Mouse (Mus musculus) telencephalon, adult 2 months (tissue): Measurements from ENCODE around the gene Filip1l.

Experiments
- DNase-seq: peaks from one replicate; pipeline ENCODE4 v3.0.0-alpha.2; 2011; ENCODE audit warnings: low read depth, low spot score

The Filip1l gene

GRCm38 (mm10) chr16:57352751-57353150 is at the start of gene Filip1l:
TSS of gene Filip1l (plus strand) at chr16:57353093.
- no peak for DNase-seq

DNA sequence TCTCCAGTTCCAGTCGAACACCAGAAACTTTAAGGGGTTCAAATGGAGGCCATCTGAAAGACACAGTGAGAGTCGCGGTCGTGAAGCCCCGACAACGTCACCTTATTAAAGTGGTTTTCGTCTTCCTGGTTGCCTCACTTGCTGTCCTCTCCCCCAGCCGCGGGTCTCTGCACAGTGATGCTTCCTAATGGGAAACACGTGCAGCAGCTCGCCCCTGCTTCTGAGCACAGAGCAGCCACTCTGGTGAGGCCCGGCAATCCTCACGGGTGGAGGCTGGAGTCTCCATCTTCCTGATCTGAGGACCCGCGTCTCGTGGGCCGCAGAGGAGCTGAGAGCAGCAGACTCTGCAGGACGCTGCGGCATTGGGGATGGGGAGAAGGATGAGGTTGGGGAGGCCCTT is 49.2 kb upstream of the Filip1l start:
- DNase-seq, result no peak

DNA sequence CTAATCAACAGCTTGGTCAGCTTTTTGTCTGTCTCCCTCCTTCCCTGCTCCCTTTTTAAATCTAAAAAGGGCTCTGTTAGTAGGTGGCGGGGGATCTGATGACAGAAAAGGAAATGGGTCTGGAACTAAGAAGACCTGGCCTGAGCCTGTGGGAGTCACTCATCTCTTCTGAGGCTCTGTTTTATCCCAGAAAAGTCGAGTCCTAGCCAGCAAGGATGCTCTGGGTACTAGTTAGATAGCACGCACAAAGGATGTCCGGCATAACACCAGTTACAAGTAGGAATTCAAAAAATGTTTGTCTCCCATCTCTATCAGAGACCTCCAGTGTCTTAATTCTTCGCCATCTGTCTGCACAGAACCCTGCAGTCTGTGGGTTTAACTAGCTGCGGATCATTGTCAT is 47.4 kb upstream of the Filip1l start:
- DNase-seq, result no peak

DNA sequence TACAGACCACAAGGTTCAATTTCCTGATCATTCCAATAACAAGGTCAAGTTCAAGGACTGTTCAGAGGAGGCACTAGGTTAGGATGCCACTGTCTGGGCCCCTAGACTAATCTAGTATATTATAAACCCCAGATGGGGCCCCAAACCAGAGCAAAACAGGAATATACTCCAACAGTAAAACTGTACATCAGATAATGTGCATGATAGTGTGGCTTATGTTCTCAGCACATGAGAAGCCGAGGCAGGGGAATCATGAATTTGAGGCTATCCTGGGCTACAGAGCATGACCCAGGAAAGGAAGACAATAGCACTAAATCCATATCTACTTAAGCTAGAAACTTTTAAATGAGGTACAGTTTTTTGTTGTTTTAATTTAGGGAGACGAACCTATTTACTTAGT is 40.8 kb upstream of the Filip1l start:
- no peak for DNase-seq

GRCm38 (mm10) chr16:57313487-57313886 is 39.4 kb upstream of the Filip1l start:
- DNase-seq, result no peak

DNA sequence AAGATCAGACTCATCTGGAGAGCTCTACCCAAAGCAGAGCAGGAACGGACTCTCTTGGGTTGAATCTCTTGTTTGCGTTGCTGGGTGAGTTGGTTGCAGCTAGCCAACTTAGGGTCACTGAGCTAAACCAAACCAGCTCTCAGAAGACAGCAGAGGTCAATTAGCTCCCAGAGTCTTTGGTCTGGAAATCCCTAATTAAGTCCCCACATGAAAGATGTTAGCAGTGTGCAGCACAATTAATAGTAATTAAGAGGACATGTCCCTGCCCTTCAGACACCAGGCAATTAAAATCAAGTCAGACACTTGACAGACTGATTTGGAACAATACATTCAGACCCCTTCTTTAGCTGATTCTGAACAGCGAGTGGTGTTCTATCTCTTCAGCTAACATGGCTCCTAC is 38.7 kb upstream of the Filip1l start:
- DNase-seq, result no peak

DNA sequence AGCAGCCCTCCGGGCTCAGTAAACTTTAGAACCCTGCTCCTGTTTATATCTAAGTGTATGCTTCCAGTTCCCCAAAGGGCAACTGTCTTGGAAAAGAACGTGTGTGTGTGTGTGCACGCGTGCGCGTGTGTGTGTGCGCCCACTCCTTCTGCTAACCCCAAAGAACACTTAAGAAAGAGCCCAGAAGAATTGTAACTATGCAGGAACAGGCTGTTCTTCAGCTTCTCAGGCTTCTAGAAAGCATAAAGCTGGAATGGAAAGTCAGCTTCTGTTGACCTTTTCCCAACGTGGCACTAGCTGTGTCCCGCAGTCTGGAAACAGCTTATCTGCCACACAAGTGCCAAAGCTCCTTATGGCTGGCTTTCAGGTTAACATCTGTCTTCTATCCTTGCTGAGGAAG is 37.9 kb upstream of the Filip1l start:
- DNase-seq, result no peak

DNA sequence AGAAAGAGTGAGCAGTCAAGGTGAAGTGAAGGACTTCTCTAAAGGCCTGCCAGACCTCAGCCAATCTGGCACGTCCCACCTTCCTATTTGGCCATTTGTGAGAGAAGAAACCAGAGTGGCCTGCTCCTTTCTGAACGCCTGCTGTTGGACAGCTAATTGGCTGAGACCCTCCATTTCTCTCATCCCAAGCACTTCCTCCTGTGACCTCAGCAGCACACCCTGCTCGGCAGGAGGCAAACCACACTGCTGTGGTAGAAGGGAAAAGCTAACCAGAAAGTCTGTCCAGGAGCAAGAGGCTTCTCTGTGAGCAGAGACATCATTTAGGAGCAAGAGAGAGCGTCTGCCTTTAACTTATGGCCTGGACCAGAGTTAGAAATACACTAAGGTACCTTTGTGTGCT is 35.8 kb upstream of the Filip1l start:
- no peak for DNase-seq

DNA sequence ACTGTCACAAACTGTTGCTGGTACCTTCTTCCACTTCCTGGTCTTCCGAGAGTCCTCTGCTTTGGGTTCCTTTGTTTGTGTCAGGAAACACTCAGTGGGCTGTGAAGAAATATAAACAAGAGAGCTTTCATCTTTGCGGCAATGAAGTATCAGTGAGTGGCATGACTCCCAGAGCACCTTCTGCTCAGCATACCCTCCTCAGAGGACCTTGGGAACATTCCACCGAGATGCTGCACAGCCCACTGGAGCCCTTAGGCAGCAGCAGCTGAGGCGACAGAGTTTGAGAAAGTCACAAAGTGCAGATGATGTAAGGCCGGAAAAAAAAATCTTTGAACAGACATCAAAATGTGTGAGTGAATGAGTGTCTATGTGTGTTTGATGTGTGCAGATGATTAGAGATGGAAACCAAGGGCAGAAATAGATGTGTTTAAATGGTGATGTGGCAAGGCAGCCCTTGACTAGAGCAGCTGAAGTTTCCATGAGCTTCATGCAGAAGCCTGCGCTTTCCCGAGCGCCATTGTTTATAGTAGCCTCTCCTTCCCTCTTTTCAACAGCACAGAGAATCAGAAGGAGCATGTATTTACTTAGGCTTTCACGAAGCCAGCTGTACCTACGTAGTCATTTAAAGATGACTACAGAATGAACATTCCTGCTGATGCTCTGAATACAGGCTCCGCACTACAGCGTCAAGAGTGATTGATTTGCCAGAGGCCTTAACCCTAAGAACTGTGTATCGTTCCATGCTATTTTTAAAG is 34.8 kb upstream of the Filip1l start:
- no peak for DNase-seq

DNA sequence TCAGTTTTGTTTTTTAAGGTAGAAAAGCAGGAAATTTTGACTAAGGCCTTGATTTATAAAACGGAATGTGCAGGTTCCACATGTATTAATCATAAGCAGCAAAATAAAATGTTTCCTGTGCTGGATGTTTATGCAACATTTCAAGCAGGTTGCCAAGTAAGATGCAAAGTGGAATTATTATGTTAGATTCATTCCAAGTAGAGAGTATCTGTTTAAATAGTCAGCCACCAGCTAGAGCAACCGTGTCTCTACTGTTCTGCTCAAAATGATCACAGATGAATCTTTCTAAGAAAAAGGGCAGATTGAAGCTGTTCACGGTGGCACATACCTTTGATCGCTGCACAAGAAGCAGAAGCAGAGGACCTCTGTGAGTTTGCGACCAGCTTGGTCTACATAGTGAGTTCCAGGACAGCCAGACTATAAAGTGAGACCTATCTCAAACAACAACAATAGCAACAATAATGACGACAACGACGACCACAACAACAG is 34.2 kb upstream of the Filip1l start:
- no peak for DNase-seq

DNA sequence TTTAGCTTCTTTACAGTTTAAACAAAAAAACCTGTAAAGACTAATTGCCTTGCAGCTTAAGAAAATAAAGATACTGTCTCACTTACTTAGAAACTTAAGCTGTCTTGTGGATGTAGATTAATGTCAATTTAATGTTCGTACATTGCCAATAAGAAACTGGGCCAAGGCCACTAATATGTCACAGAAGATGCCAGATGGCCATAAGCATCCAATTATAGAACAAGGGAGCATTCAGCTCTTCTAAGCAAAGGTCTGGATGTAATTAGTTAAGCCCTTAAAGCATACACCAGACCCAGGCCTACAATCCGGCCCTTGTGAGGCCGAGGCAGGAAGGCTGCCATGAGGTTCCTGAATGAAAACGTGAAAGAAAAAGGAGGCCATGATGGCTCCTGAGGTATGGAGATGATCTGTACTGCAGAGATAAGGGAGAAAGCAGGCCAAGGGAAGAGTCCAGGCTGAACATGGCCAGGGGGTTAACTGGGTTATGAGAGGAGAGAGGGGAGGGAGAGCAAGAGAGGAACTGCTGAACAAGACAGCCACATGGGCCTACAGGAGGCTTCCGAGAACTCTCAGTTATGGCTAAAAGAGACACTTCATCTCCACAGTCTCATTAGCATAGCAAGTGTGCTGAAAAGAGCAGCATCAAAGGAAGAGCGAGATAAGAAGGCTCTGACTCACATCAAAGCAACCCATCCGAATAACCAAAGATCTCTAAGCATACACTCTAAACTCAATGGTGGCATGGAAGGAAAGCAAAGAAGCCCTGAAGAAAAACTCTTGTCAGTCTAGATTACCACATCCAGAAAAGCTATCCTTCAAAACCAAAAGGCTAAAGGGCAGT is 33.4 kb upstream of the Filip1l start:
- no peak for DNase-seq

DNA sequence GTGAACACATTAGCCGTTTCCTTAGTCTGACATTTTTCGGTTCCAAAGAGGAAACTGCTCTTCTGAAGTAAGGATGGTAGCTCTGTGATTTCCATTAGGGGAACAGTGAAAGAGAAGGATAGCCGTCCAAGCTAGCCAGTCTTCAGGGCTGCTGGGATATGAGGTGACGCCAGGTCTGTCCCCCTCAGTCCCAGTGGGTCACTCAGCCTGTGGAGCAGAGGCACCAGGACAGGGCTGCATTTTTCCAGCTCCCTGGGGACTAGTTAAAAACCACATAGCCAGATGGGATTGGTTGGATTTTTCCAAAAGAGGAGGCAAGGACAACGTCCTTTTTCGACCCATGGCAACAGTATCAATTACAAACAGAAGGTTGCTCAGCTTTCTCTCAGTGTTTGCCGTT is 25.9 kb upstream of the Filip1l start:
- no peak for DNase-seq

- DNase-seq, result no peak
These were observed 23.9 kb upstream of the Filip1l start for GRCm38 (mm10) chr16:57329028-57329427.

- DNase-seq, result no peak
These were observed 22.8 kb upstream of the Filip1l start for GRCm38 (mm10) chr16:57330111-57330510.

DNA sequence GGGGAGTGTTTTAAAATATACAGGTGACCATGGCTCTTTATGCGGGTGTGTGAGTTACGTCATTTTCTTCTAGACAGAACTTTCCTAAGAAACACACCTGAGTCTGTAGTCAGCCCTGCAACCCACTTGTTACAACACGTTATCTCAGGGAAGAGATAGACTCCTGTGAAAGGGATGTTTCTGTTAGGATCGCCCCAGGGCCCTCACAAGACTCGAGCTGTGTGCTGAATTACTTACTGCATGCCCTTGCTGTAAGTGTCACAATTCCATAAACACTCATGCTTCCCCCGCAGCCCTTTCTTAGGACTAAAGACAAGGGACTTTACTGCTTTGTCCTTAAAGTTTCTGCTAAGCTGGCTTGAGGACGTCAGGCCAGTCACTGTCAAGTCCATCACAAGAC is 20.6 kb upstream of the Filip1l start:
- DNase-seq, result no peak

DNA sequence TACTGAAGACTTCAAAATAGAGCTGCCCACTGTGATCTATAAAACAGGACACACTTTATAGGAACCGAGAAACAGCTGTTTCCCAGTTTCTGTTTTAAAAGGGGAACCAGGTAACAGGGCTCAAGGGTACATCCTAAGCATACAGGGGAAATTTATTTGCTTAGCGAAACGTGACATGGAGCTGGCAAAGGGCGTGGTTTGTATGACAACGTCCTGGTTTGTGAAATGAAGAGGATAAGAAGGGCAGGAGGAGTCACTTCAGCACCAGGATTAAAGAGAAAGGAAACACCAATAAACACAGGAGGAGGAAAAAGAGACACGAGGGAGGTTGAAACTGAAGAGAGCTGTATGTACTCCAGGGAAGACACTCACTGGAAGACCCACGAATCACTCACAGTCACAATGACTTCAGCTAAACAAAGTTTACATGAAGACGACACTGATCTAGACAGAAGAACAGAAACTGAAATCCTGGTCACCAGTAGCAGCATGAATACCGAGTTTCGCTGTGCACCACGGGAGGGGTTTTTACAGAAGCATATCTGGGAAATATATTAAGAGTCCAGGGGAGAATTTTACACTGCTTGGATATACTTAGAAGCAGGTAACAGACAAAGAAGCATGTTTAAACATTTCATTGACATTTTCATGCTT is 16.0 kb upstream of the Filip1l start:
- no peak for DNase-seq

DNA sequence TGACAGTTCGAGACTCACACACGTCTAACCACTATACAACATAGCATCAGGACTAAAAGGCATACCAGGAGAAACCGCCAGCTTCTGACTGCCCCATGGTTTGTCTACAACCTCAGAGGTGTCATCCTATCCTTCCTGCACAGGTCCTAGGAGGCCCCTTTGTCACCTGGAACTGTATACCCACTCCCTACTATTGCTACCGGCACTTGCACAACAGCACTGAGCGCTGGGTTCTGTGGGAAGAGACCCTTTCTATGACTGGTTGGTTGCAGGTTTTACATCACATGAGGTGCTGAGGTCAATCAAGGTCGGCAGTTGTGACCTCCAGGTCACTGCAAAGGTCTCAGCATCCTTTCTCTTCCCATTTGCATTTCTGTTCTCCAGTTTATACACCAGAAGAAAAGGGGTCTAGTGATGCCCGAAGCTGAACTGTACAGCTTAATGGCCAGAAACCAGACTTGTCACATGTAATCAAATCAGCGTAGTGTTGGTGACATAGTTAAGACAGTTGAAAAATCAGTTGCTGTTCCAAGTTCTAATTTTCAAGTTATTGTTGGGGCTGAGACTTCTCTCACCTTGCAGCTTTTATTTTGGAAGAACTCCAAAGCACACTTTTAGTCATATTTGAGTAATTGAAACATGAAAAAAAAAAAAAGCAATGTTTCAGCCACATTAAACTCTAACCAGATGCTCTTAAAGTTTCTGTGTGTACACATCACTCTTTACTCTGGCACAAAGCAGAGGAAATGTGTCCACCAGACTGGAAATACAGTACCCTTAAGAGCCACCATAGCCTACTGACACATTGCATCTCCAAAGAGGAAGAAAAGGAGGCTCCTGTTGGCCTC is 12.9 kb upstream of the Filip1l start:
- no peak for DNase-seq

DNA sequence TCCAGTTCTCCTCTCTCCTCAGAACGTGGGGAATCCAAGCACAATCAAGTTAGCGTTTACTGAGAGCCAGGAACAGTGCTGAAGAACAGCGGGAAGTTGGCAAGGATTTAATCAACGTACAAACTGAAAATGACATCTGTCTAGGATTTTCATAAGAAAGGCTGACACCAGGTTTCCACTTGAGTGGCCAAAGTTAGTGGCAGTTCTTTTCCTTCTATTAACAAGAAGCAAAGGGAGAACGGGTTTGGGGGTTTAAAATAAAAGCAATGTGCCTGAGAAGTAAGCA is 12.3 kb upstream of the Filip1l start:
- no peak for DNase-seq

DNA sequence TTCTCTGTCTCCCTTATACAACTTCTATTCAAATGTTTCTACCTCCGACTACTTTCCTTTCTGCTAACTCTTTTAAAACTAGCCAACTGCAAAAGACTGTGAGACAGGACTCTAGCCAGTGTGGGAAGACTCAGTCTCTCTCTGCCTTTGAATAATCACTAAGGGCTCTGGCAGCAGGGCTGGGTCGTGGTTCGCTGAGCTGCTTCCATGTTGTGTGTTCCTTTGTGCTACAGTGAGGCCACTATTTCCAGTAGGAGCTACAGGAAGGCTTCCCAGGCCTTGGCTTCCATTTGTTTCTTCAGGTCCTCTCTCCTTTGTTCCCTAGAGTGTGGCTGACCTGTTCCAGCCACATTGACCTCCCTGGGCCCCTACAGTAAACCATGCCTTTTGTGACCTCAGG is 6.6 kb upstream of the Filip1l start:
- DNase-seq, result no peak

- DNase-seq, result no peak
These were observed 3.9 kb upstream of the Filip1l start for GRCm38 (mm10) chr16:57349039-57349438.

DNA sequence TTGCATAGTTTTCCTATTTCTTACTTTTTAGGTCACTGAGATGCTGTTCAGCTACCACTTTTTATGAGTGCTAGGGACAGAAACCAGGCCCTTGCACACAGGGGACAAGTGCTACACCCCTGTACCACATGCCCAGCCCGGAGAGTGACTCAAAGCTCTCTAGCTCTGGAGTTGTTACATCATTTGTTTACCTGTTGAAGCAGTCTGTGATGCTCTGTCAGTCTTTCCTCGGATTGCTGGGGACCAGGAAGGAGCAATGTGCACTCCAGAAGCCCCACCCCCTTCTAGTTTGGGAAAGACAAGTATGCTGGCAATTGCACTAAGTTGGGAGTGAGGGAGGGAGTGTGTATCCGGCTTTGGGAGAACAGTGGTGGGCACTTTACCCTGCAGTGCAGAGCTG is 3.2 kb upstream of the Filip1l start:
- DNase-seq, result no peak
